Mouse (Mus musculus) CH12.LX (cell line): ENCODE measurements around the gene Lix1.

Experiments used
- CTCF ChIP-seq, 2 experiments: IDR thresholded peaks in 1 of 2; conservative IDR thresholded peaks in 1 of 2; 2 replicates each; pipeline ENCODE4 v1.5.1; 2011 to 2012; ENCODE audit warnings: low read depth in 2 of 2, low read length in 2 of 2, improper control_type of control experiment in 1 of 2, inconsistent platforms in 1 of 2, mild to moderate bottlenecking in 1 of 2, moderate library complexity in 1 of 2
- HCFC1 ChIP-seq: IDR thresholded peaks from 2 replicates; pipeline ENCODE4 v1.6.1; 2012; ENCODE audit warnings: low read depth, mild to moderate bottlenecking, inconsistent platforms, low read length, improper control_type of control experiment
- JUND ChIP-seq: conservative IDR thresholded peaks from 2 replicates; pipeline ENCODE4 v1.6.1; 2011; ENCODE audit warnings: low read depth, low read length, improper control_type of control experiment
- PAX5 ChIP-seq: IDR thresholded peaks from 2 replicates; pipeline ENCODE4 v1.6.1; 2012; ENCODE audit warnings: low read length, inconsistent platforms, mixed read lengths
- POLR2A ChIP-seq: IDR thresholded peaks from 2 replicates; pipeline ENCODE4 v1.6.1; 2011; ENCODE audit warnings: low read depth, mild to moderate bottlenecking, improper control_type of control experiment, low read length
- POLR2AphosphoS2 ChIP-seq: IDR thresholded peaks from 2 replicates; pipeline ENCODE4 v1.6.1; 2011; ENCODE audit warnings: low read depth, low read length, improper control_type of control experiment
- RAD21 ChIP-seq: IDR thresholded peaks from 2 replicates; pipeline ENCODE4 v1.6.1; 2011; ENCODE audit warnings: low read depth, mild to moderate bottlenecking, low read length, improper control_type of control experiment, moderate library complexity
- TBP ChIP-seq: conservative IDR thresholded peaks from 2 replicates; pipeline ENCODE4 v1.6.1; 2011; ENCODE audit warnings: low read depth, low read length, improper control_type of control experiment
- TCF12 ChIP-seq: IDR thresholded peaks from 2 replicates; pipeline ENCODE4 v1.6.1; 2014; ENCODE audit warnings: low read depth, mild to moderate bottlenecking, inconsistent platforms, low read length, improper control_type of control experiment
- ZC3H11A ChIP-seq: IDR thresholded peaks from 2 replicates; pipeline ENCODE4 v1.6.1; 2012; ENCODE audit warnings: low read depth, mild to moderate bottlenecking, inconsistent platforms, low read length, improper control_type of control experiment
- ZMIZ1 ChIP-seq: IDR thresholded peaks from 2 replicates; pipeline ENCODE4 v1.6.1; 2012; ENCODE audit warnings: low read depth, mild to moderate bottlenecking, inconsistent platforms, low read length, improper control_type of control experiment

DNA sequence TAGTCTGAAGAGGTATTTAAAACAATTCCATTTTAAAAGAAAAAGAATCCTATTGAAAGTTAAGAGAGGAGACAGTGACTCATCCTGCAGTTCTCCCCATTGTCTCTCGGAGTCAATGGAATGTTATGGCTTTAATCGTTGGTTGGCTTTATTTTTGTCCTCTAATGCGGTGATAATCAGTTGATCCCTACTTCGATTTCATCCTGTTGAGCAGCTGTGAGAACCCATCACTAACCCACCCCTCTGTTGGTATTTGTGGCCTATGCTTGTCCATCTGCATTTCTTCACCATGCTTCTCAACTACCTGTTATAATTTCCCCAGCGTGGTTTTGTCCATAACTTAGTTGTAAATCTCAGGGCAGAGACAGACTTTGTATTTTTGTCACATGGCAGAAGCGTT is 5.7 kb downstream of the Lix1 start:
- TF ChIP-seq PAX5: no peak
- TF ChIP-seq ZMIZ1: no peak
- TF ChIP-seq CTCF (conservative IDR thresholded peaks at IDR 0.05 in 1 of 2, IDR thresholded peaks at IDR 0.05 in 1 of 2; ENCODE audit: low read depth in 2 of 2, low read length in 2 of 2): no peak
- no peak for TF ChIP-seq ZC3H11A
- TF ChIP-seq JUND: no peak
- TF ChIP-seq HCFC1: no peak
- TF ChIP-seq TCF12: no peak
- no peak for TF ChIP-seq POLR2A
- TF ChIP-seq RAD21: no peak
- no peak for TF ChIP-seq TBP
- TF ChIP-seq POLR2AphosphoS2: no peak
